ENCODE assay signal across 10 mouse cellular contexts in the genomic region with DNA sequence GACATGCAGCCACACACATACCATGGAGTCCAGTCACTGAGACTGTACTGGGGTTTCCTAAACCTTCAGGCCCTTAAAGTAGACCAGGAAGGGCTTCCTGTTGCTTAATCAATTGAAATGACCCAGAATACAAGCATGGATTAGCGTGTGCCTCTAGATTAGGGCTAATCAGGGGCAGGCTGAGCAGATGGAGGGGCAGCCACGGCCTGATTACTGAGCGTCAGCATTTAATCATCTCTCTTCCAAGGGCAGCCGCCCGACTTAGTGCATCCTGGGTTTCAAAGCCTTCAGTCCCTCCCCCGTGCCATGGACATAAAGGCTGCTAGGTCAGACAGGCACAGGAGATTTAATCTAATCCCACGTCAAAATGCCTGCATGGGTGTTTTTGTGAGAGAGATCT.
A peak's percentile ranks its signal among the peaks of the same experiment; 100 is the strongest.
DNase-seq lines count a peak whose midpoint lies in the region; ATAC-seq lines count a peak whose summit lies in the region.
"Had no signal": no experiment of that assay in that cellular context is flagged by ENCODE, and none has a peak within 500 bp of the region (broad histone marks: within the 10 kb centered on the region; RNA-seq: fewer than 3 reads in every experiment).

No protein-coding gene starts in this region.

- no peaks in the 10 kb centered on the region for H3K27me3 ChIP-seq in lung, embryonic 15.5 days
- H3K27me3 ChIP-seq in liver, embryonic 16.5 days (ENCODE audit: control insufficient read depth, insufficient read depth, low read depth, low read length) = no peaks in the 10 kb centered on the region
- no peaks in the 10 kb centered on the region for H3K27me3 ChIP-seq in forebrain, embryonic 13.5 days

- 64% methylated on average over 7 of the region's 7 CpGs for WGBS in lung, embryonic 15.5 days
- WGBS in liver, embryonic 16.5 days (ENCODE audit: insufficient replicate concordance) = 19% methylated on average over 7 of the region's 7 CpGs
- 36% methylated on average over 7 of the region's 7 CpGs for WGBS in forebrain, embryonic 13.5 days

- no peak overlapping the region for H3K4me2 ChIP-seq in lung, embryonic 15.5 days
- H3K4me2 ChIP-seq in liver, embryonic 16.5 days (ENCODE audit: low read depth, low read length) = peak overlapping the region; percentile 68
- H3K4me2 ChIP-seq in forebrain, embryonic 13.5 days = no peak overlapping the region

- no peaks in the 10 kb centered on the region for H3K4me1 ChIP-seq in lung, embryonic 15.5 days
- peaks cover 35% of the 10 kb centered on the region for H3K4me1 ChIP-seq in liver, embryonic 16.5 days (ENCODE audit: control insufficient read depth, low read depth, low read length)
- H3K4me1 ChIP-seq in forebrain, embryonic 13.5 days = peaks cover 2% of the 10 kb centered on the region

- peaks cover 34% of the 10 kb centered on the region for H3K36me3 ChIP-seq in lung, embryonic 15.5 days
- peaks cover 21% of the 10 kb centered on the region for H3K36me3 ChIP-seq in liver, embryonic 16.5 days (ENCODE audit: control insufficient read depth, insufficient read depth)
- peaks cover 56% of the 10 kb centered on the region for H3K36me3 ChIP-seq in forebrain, embryonic 13.5 days (ENCODE audit: poor library complexity, severe bottlenecking)

- no peak overlapping the region for H3K9ac ChIP-seq in lung, embryonic 15.5 days
- H3K9ac ChIP-seq in liver, embryonic 16.5 days (ENCODE audit: low read depth, low read length) = peak overlapping the region; percentile 45
- H3K9ac ChIP-seq in forebrain, embryonic 13.5 days = no peak overlapping the region

- no peak overlapping the region for H3K27ac ChIP-seq in lung, embryonic 15.5 days
- peak overlapping the region; percentile 92 for H3K27ac ChIP-seq in liver, embryonic 16.5 days (ENCODE audit: low read length)
- H3K27ac ChIP-seq in forebrain, embryonic 13.5 days = no peak overlapping the region

- no peak for DNase-seq in lung, postnatal 14 days
- DNase-seq in spleen, postnatal 36 days (ENCODE audit: low spot score in 2 of 2) = peak; percentile 54 to 72
- DNase-seq in lung, postnatal 10 days = no peak
- no peak for DNase-seq in ovary, adult 18-20 months (ENCODE audit: low spot score)
- DNase-seq: cerebellum, adult 9-11 months had no signal

- no peaks in the 10 kb centered on the region for H3K9me3 ChIP-seq in lung, embryonic 15.5 days
- H3K9me3 ChIP-seq in liver, embryonic 16.5 days (replicated peaks; ENCODE audit: control insufficient read depth, low read length) = no peaks in the 10 kb centered on the region
- H3K9me3 ChIP-seq in forebrain, embryonic 13.5 days (replicated peaks) = no peaks in the 10 kb centered on the region

- ATAC-seq in lung, embryonic 15.5 days (ENCODE audit: borderline replicate concordance, extremely low read depth, low FRiP score, low TSS enrichment) = peak; percentile 46; the same call in 1 of the 2 replicates
- peak; percentile 56; the same call in 1 of the 2 replicates for ATAC-seq in common myeloid progenitor, adult 5-6 weeks (replicated peaks; ENCODE audit: low read depth, poor library complexity, severe bottlenecking)
- ATAC-seq in liver, embryonic 16.5 days (ENCODE audit: low read depth) = peak; percentile 93
- ATAC-seq in forebrain, embryonic 13.5 days = no peak
- ATAC-seq: inflammation-experienced regulatory T-cells, adult 6 months had no signal

- no peak overlapping the region for H3K4me3 ChIP-seq in lung, embryonic 15.5 days
- peak overlapping the region; percentile 30; the same call in 1 of the 2 replicates for H3K4me3 ChIP-seq in liver, embryonic 16.5 days (ENCODE audit: low read depth, low read length)
- no peak overlapping the region for H3K4me3 ChIP-seq in forebrain, embryonic 13.5 days

Comparison
In these comparisons a context has a peak if more than half of its experiments do, and no peak if none do; other contexts are left out.
1. DNase-seq: peak in spleen, postnatal 36 days (2 of 2); none in lung, postnatal 14 days (single experiment), lung, postnatal 10 days (single experiment) and ovary, adult 18-20 months (single experiment).